Comparison of ENCODE assay signal across 9 mouse cellular contexts in the genomic region with DNA sequence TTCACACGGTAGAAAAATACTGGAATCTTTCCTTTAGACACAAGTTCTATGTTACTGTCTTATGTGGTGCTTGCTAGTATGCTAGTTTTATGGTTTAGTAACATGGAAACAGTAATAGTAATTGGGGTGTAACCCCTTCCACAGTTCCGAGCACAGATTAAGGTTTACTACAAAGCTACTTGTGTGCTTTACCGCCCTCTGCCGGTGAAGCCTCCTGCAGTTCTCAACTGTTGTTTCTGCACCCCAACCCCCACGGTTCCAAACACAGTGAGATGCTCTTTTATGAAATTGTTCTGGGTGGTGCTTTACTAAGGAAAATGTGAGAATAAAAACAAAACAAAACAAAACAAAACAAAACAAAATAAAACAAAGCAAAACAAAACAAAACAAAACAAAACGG.
DNase-seq lines count a peak whose midpoint lies in the region; ATAC-seq and TF ChIP-seq lines count a peak whose summit lies in the region.
"Had no signal": no experiment of that assay in that cellular context is flagged by ENCODE, and none has a peak within 500 bp of the region (broad histone marks: within the 10 kb centered on the region; RNA-seq: fewer than 3 reads in every experiment).

No protein-coding gene starts in this region.

- intact Hi-C loops in heart, postnatal 14 days (cut with DNase I): no loop called here
- intact Hi-C loops in heart, postnatal 25 days (cut with DNase I): no loop called here

- peak; percentile 45; the same call in 1 of the 2 replicates for TF ChIP-seq CTCF in spleen, adult 2 months (IDR thresholded peaks at IDR 0.05; ENCODE audit: extremely low read depth, insufficient read depth, insufficient read length, insufficient replicate concordance)

- no peak overlapping the region for H3K4me3 ChIP-seq in spleen, adult 2 months (ENCODE audit: extremely low read depth, insufficient read depth, insufficient read length)
- H3K4me3 ChIP-seq: neural tube, embryonic 12.5 days had no signal

- no peaks in the 10 kb centered on the region for H3K27me3 ChIP-seq in spleen, adult 2 months (ENCODE audit: control insufficient read depth, insufficient read depth, low read length)
- H3K27me3 ChIP-seq: neural tube, embryonic 12.5 days had no signal

- no peaks in the 10 kb centered on the region for H3K4me1 ChIP-seq in spleen, adult 2 months (ENCODE audit: control insufficient read depth, insufficient read depth, insufficient read length)

- H3K27ac ChIP-seq in spleen, adult 2 months (ENCODE audit: insufficient read depth, low read length): no peak overlapping the region
- H3K27ac ChIP-seq: neural tube, embryonic 12.5 days had no signal

- peak; percentile 19 to 42 for DNase-seq in heart, postnatal 14 days
- DNase-seq in heart, postnatal 25 days (ENCODE audit: low spot score): no peak
- DNase-seq in spleen, adult 2 months (ENCODE audit: low read depth in 1 of 2, low spot score in 2 of 2): peak in 1 of 2 experiments; percentile 26
- no peak for DNase-seq in spleen, adult 12 weeks (ENCODE audit: low spot score)
- peak; percentile 21 for DNase-seq in c-Kit-positive CD71-positive TER-119-negative erythroid progenitor cells, embryonic 14.5 days (ENCODE audit: low read depth)
- peak; percentile 32 for DNase-seq in lung, postnatal 10 days
- DNase-seq in cerebellum, adult 9-11 months: no peak

- WGBS in spleen, adult 2 months: 59% methylated on average over 6 of the region's 6 CpGs

- no peaks in the 10 kb centered on the region for H3K36me3 ChIP-seq in spleen, adult 2 months (ENCODE audit: control insufficient read depth, insufficient read depth, low read length)
- H3K36me3 ChIP-seq: neural tube, embryonic 12.5 days had no signal

- TF ChIP-seq POLR2A in spleen, adult 2 months (IDR thresholded peaks at IDR 0.05; ENCODE audit: low read depth, low read length): no peak

- ATAC-seq in inflammation-experienced regulatory T-cells, adult 6 months: no peak

Comparison
In these comparisons a context has a peak if more than half of its experiments do, and no peak if none do; other contexts are left out.
1. DNase-seq: peak in heart, postnatal 14 days (2 of 2), c-Kit-positive CD71-positive TER-119-negative erythroid progenitor cells, embryonic 14.5 days (single experiment) and lung, postnatal 10 days (single experiment); none in heart, postnatal 25 days (single experiment), spleen, adult 12 weeks (single experiment) and cerebellum, adult 9-11 months (single experiment).